Mouse (Mus musculus) liver, embryonic 16.5 days (tissue): ENCODE results near the gene Prickle4. TPM values are rescaled to one million over a fixed set of nuclear protein-coding genes. Genes with fewer than 3 reads are reported as not detected.
"Not testable (repeated sequence)": the region's sequence is repeated elsewhere in the genome, so short reads cannot be mapped to it uniquely, and the experiment has no call there.

Source experiments
- ATAC-seq: fragments of 200-750 bp; cut with Nextera tagmentation; 2 replicates; pipeline ENCODE4 v1.8.0; 2017; ENCODE audit warnings: low read depth, mild to moderate bottlenecking, moderate number of reproducible peaks, moderate library complexity
- H3K27ac ChIP-seq: fragments of 300-500 bp; sonication (generic); 2 replicates; pipeline ENCODE4 v1.5.1; 2014; ENCODE audit warnings: mild to moderate bottlenecking, low read length
- H3K27me3 ChIP-seq: fragments of 300-500 bp; sonication (generic); 2 replicates; pipeline ENCODE4 v1.6.1; 2014; ENCODE audit warnings: low read depth, low read length, mixed read lengths; ENCODE audit not compliant: control insufficient read depth, insufficient read depth
- H3K36me3 ChIP-seq: fragments of 300-500 bp; sonication (generic); 2 replicates; pipeline ENCODE4 v1.6.1; 2014; ENCODE audit warnings: mild to moderate bottlenecking; ENCODE audit not compliant: control insufficient read depth, insufficient read depth
- H3K4me1 ChIP-seq: fragments of 300-500 bp; sonication (generic); 2 replicates; pipeline ENCODE4 v1.6.1; 2014; ENCODE audit warnings: low read depth, low read length, mixed read lengths; ENCODE audit not compliant: control insufficient read depth
- H3K4me2 ChIP-seq: fragments of 300-500 bp; sonication (generic); 2 replicates; pipeline ENCODE4 v1.6.1; 2014; ENCODE audit warnings: low read depth, low read length, mixed read lengths
- H3K4me3 ChIP-seq: fragments of 300-500 bp; sonication (generic); 2 replicates; pipeline ENCODE4 v1.5.1; 2014; ENCODE audit warnings: low read depth, mild to moderate bottlenecking, low read length
- H3K9ac ChIP-seq: fragments of 300-500 bp; sonication (generic); 2 replicates; pipeline ENCODE4 v1.6.1; 2014; ENCODE audit warnings: low read depth, low read length
- H3K9me3 ChIP-seq: fragments of 300-500 bp; sonication (generic); replicated peaks from 2 replicates; pipeline ENCODE4 v1.6.1; 2016; ENCODE audit warnings: low read length; ENCODE audit not compliant: control insufficient read depth
- WGBS: fragments of 180-500 bp; shearing (Covaris S2); extraction: QIAGEN DNeasy Blood & Tissue Kit; methylation state at CpG from one replicate; pipeline ENCODE4 v1.1.7; 2014; ENCODE audit not compliant: insufficient replicate concordance; 5-methylcytosine and 5-hydroxymethylcytosine counted together
- polyA plus RNA-seq: library from polyadenylated mRNA; unstranded; fragments of >200 nt; fragmentation: Nextera tagmentation; extraction: Ambion mirVana; gene quantifications from 2 replicates; pipeline ENCODE4 v1.2.1, GENCODE M21; 2015

Gene Prickle4
- polyA plus RNA-seq, 1 experiment from 2014 or later = 0.25 TPM

- no peak for ATAC-seq
- 63% methylated on average over 7 of the region's 7 CpGs for whole genome bisulfite sequencing
- no peak overlapping the region for H3K4me2 ChIP-seq
- no peak overlapping the region for H3K9ac ChIP-seq
- H3K27me3 ChIP-seq = no peaks in the 10 kb centered on the region
- no peak overlapping the region for H3K27ac ChIP-seq
- H3K36me3 ChIP-seq = no peaks in the 10 kb centered on the region
- H3K4me3 ChIP-seq = no peak overlapping the region
- no peaks in the 10 kb centered on the region for H3K4me1 ChIP-seq
- no peaks in the 10 kb centered on the region for H3K9me3 ChIP-seq
Measured at GRCm38 (mm10) chr17:47664474-47664873, 30.1 kb downstream of the Prickle4 start.

DNA sequence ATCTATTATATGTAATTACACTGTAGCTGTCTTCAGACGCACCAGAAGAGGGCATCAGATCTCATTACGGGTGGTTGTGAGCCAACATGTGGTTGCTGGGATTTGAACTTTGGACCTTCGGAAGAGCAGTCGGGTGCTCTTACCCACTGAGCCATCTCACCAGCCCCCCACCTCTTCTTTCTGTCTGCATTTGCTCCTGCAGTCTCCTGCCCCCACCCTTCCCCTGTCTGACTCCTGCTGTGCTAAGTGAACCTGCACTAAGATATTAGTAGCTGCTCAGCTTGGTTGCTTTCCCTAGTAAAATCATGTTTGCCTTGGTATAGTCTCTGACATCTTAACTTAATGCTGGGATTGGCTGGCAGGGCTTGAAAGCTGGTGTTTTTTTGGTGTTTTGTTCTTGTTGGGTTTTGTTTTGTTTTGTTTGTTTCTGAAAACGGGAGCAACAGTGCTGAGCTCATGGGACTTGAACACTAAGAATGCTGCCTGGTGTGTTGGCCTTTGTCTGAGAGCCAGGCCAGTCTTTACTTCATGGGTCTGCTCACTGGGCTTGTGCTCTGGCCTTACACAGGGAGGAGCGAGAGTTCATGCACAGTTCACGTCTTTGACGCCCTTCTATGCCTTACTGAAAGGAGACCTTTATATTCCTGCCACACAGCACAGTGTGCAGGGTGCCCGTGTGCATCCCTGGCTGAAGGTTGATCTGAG is 31.4 kb downstream of the Prickle4 start:
- Histone ChIP-seq H3K4me2 (no peak overlapping the region), H3K27me3 (no peaks in the 10 kb centered on the region), H3K27ac (no peak overlapping the region), H3K9me3 (no peaks in the 10 kb centered on the region), H3K36me3 (no peaks in the 10 kb centered on the region), H3K9ac (no peak overlapping the region), H3K4me1 (no peaks in the 10 kb centered on the region; the same call in 1 of the 2 replicates), H3K4me3 (no peak overlapping the region)
- no peak for ATAC-seq
- WGBS = 81% methylated on average over 9 of the region's 9 CpGs

DNA sequence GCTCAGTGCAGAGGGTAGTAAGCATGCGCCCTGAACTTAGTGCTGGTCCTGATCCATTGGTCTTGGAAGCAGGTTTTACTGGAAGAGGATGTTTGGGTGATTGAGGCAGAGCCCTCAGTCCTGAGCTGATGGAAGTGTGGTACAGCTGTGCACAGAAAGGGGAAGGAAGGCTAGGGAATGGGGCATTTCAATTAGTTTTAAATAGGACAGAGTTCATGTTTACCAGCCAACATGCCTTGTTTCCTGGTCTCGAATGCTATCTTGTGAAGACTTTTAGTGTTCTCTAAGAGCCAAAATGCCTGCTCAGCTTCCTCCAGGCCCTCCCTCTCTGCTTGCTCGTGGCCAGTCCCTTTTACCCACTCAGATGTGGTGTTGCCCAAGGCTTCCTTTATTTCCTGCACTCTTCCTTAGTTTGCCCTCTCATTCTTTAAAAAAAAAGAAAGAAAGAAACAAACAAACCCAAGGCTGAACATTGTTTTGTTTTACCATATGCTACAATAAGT is 35.7 kb downstream of the Prickle4 start:
- H3K27ac ChIP-seq = no peak overlapping the region
- H3K27me3 ChIP-seq = no peaks in the 10 kb centered on the region
- H3K4me2 ChIP-seq = no peak overlapping the region
- no peak overlapping the region for H3K4me3 ChIP-seq
- peaks cover 4% of the 10 kb centered on the region; the same call in 1 of the 2 replicates for H3K36me3 ChIP-seq
- WGBS = 47% methylated on average over 3 of the region's 3 CpGs
- no peaks in the 10 kb centered on the region; the same call in 1 of the 2 replicates for H3K4me1 ChIP-seq
- no peaks in the 10 kb centered on the region for H3K9me3 ChIP-seq
- no peak overlapping the region for H3K9ac ChIP-seq
- no peak for ATAC-seq

GRCm38 (mm10) chr17:47657901-47658300 is 36.6 kb downstream of the Prickle4 start:
- ATAC-seq = no peak
- Histone ChIP-seq H3K9ac (no peak overlapping the region), H3K36me3 (peaks cover 4% of the 10 kb centered on the region; the same call in 1 of the 2 replicates), H3K27me3 (no peaks in the 10 kb centered on the region), H3K4me2 (no peak overlapping the region), H3K27ac (no peak overlapping the region), H3K4me3 (no peak overlapping the region), H3K9me3 (no peaks in the 10 kb centered on the region), H3K4me1 (no peaks in the 10 kb centered on the region; the same call in 1 of the 2 replicates)
- 78% methylated on average over 4 of the region's 4 CpGs for WGBS

- Histone ChIP-seq H3K4me2 (no peak overlapping the region), H3K36me3 (peaks cover 4% of the 10 kb centered on the region; the same call in 1 of the 2 replicates), H3K9ac (no peak overlapping the region), H3K4me3 (no peak overlapping the region), H3K27ac (no peak overlapping the region), H3K27me3 (no peaks in the 10 kb centered on the region), H3K9me3 (no peaks in the 10 kb centered on the region), H3K4me1 (no peaks in the 10 kb centered on the region; the same call in 1 of the 2 replicates)
- 68% methylated on average over 5 of the region's 5 CpGs for WGBS
- ATAC-seq = no peak
Measured at GRCm38 (mm10) chr17:47655697-47656096, 38.8 kb downstream of the Prickle4 start.

DNA sequence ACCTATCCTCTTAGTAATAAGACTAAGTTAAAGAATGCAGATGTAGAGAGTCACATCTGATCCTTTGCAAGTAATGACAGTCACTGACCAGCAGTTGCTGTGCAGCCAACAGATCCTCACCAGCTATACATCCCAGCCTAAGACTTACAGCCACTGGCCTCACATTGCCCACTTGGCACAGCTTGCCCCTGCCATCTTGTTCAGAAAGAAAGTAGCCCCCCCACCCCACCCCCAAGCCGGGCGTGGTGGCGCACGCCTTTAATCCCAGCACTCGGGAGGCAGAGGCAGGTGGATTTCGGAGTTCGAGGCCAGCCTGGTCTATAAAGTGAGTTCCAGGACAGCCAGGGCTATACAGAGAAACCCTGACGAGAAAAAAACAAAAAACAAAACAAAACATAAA is 40.2 kb downstream of the Prickle4 start:
- H3K9me3 ChIP-seq, H3K27ac ChIP-seq, H3K4me2 ChIP-seq, H3K27me3 ChIP-seq, H3K36me3 ChIP-seq, H3K9ac ChIP-seq, H3K4me3 ChIP-seq, H3K4me1 ChIP-seq, ATAC-seq: not testable (repeated sequence)
- 84% methylated on average over 8 of the region's 8 CpGs for WGBS

GRCm38 (mm10) chr17:47651953-47652352 is 42.6 kb downstream of the Prickle4 start:
- 81% methylated on average over 2 of the region's 2 CpGs for WGBS
- H3K4me2 ChIP-seq = no peak overlapping the region
- H3K9ac ChIP-seq = no peak overlapping the region
- H3K9me3 ChIP-seq = no peaks in the 10 kb centered on the region
- no peaks in the 10 kb centered on the region for H3K27me3 ChIP-seq
- no peak overlapping the region for H3K4me3 ChIP-seq
- no peaks in the 10 kb centered on the region for H3K4me1 ChIP-seq
- no peak for ATAC-seq
- no peak overlapping the region for H3K27ac ChIP-seq
- H3K36me3 ChIP-seq = peaks cover 6% of the 10 kb centered on the region; the same call in 1 of the 2 replicates

- H3K9ac ChIP-seq = no peak overlapping the region
- no peak overlapping the region for H3K4me2 ChIP-seq
- H3K4me3 ChIP-seq = no peak overlapping the region
- no peak overlapping the region for H3K27ac ChIP-seq
- peaks cover 3% of the 10 kb centered on the region for H3K4me1 ChIP-seq
- H3K9me3 ChIP-seq = no peaks in the 10 kb centered on the region
- no peak for ATAC-seq
- no peaks in the 10 kb centered on the region for H3K27me3 ChIP-seq
- peaks cover 2% of the 10 kb centered on the region; the same call in 1 of the 2 replicates for H3K36me3 ChIP-seq
- 69% methylated on average over 4 of the region's 4 CpGs for WGBS
Measured at GRCm38 (mm10) chr17:47648966-47649365, 45.6 kb downstream of the Prickle4 start.

DNA sequence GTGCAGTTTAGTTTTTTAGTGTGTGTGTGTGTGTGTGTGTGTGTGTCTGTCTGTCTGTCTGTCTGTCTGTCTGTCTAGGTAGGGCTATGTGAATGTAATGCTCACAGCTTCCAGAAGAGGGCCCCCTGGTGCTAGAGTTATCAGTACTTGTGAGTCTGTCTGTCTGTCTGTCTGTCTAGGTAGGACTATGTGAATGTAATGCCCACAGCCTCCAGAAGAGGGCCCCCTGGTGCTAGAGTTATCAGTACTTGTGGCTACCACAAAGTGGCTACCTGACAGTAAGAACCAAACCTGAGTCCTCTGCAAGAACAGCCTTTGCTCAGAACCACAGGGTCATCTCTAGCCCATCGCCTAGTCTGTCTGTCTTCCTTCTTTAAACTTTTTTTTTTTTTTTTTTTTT is 47.9 kb downstream of the Prickle4 start:
- 62% methylated on average over 1 of the region's 1 CpGs for WGBS
- H3K4me1 ChIP-seq = peaks cover 3% of the 10 kb centered on the region
- no peaks in the 10 kb centered on the region for H3K9me3 ChIP-seq
- no peaks in the 10 kb centered on the region for H3K27me3 ChIP-seq
- 0 out of 2 replicates have a peak, but pooled peaks have one; percentile 13 for ATAC-seq
- H3K4me3 ChIP-seq = no peak overlapping the region
- no peak overlapping the region for H3K9ac ChIP-seq
- H3K27ac ChIP-seq = no peak overlapping the region
- no peak overlapping the region for H3K4me2 ChIP-seq
- H3K36me3 ChIP-seq = peaks cover 2% of the 10 kb centered on the region; the same call in 1 of the 2 replicates
